Mouse (Mus musculus) adrenal gland, adult 8-10 months (tissue): Measurements from ENCODE around the gene Gstm3. TPM values are rescaled to one million over a fixed set of nuclear protein-coding genes. Genes with fewer than 3 reads are reported as not detected.
"Not testable (repeated sequence)": the region's sequence is repeated elsewhere in the genome, so short reads cannot be mapped to it uniquely, and the experiment has no call there.

Experiments
- DNase-seq: peaks from one replicate; pipeline ENCODE4 v3.0.0; 2022
- total RNA-seq, 4 experiments: library from RNA; stranded (reverse); gene quantifications; 2 replicates each; pipeline ENCODE4 v1.2.4; 2022

The Gstm3 gene
- total RNA-seq, result under 1 TPM in 2 of 4 experiments, not detected in 2; 0.20 to 0.30 TPM

DNA sequence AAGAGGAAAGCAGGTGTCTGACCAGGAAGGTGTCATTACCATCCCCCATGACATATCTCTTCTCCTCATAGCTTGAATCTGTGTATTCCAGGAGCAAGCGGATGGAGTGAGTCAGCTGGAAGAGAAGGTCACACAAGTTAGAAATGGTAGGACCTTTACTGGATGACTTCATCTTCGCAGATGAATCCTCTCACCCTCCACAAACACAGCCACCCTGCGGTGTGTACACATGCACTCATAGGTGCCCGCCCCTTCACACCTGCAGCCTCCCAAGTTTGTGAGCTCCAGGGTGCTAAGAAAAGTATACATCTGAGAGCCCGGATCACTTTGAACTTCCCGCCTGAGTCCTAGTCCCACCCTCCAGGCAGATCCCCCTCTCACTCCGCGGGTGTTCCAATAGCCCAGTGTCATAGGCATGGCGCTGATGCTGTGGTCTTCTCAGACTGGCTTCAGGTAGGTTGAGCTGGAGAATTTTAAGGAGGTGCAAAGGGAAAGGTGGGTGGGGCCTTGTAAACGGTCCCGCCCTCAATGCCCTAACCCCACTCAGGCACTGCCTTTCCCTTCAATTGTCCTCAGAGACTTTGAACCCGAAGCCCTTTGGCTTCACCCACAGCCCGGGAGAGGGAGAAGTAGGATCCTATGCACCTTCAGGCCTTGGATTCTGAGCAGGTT lies at the start of gene Gstm3:
Gene Gstm3 (minus strand): TSS at position 560 of the 672 bp plus-strand sequence.
- DNase-seq, result peak; percentile 40

DNA sequence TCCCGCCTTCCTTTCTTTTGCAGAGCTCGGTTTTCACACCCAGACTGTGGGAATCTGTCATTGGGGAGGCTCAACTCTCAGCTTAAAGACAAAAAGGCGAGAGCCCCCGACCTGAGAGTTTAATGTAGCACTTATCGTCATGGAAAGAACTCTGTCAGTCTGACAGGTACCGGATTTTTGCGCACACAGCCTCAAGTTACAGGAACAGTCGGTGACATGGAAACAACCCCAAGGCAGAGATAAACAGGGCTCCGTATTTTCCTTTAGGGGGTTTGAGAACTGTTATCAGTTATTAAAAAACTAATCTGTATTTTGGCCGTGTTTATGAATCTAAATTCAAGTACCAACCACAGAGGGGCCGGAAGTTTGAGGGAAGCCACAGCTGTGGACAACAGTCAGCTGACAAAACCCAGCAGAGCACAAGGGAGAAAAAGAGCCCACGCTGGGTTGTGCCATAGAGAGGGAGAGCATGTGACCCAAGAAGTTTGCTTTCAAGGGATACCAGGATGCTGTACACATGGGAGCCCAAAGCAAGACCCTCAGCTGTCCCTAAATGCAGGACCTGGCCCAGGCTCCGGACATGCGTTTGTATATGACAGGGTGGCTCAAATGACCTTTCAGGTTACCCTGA lies 49.2 kb upstream of the Gstm3 start:
- DNase-seq, result no peak

DNA sequence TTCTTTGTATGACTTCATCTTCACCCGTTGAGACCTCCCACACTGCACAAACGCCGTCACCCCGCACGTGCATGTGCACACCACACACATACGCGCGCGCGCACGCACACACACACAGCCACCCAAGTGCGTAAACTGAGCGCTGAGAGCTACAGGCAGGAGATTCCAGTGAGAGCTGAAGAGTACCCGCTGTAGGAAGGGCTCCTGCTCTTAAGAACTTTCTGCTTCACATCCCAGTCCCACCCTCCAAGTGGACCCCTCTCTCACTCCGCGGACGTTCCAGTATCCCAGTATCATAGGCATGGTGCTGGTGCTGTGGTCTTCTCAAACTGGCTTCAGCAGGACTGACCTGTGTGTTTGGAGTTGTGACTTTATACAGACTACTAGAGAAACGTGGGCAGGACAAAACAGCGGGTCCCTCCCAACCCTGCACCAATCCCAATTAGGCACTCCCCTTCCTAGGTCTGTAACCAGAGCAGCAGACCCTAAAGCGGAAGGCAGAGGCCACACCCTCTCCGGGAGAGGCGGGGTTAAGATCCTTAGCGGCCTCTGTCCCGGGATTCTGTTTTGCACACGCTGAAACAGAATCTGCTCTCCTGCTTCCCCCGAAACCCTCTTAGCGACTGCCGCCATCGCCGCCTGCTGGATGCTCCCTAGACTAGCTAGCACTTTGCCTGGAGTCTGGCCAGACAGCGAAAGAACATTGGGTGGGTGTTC lies 48.5 kb upstream of the Gstm3 start, which contains the start of gene Gstm1:
Gene Gstm1 (minus strand): TSS at position 501 of the 717 bp plus-strand sequence.
- peak; percentile 96 for DNase-seq

DNA sequence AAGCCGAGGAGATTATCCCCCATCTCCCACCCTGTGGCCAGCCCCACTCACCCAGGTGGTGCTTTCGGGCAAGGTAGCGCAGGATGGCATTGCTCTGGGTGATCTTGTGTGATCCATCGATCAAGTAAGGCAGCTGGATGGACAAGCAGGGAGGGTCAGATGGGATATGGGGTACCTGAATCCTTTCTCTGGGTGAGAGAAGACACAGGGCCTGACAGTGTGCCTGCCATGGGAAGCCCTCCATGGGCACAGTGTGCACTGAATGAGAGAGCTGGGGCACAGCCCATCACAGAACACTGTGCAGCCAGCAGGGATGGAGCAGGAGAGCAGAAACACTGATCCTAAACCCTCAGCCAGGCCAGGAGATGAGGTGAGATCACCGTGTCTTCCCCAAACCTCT lies 47.4 kb upstream of the Gstm3 start:
- DNase-seq, result not testable (repeated sequence)

DNA sequence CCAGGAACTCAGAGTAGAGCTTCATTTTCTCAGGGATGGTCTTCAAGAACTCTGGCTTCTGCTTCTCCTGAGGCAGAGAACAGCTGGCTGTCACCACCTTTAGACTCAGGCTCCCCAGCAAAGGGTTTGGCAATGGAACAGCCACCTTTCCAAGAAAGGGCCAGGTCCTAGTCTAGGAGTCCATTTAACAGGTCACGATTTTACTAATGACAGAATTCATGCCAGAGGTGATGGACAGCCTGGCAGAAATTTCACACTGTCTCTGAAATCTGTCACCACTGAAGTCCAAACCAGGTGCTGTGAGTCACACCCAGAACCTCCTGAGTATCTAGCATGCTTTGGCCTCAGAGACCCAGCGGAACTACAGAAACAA lies 45.9 kb upstream of the Gstm3 start:
- no peak for DNase-seq

DNA sequence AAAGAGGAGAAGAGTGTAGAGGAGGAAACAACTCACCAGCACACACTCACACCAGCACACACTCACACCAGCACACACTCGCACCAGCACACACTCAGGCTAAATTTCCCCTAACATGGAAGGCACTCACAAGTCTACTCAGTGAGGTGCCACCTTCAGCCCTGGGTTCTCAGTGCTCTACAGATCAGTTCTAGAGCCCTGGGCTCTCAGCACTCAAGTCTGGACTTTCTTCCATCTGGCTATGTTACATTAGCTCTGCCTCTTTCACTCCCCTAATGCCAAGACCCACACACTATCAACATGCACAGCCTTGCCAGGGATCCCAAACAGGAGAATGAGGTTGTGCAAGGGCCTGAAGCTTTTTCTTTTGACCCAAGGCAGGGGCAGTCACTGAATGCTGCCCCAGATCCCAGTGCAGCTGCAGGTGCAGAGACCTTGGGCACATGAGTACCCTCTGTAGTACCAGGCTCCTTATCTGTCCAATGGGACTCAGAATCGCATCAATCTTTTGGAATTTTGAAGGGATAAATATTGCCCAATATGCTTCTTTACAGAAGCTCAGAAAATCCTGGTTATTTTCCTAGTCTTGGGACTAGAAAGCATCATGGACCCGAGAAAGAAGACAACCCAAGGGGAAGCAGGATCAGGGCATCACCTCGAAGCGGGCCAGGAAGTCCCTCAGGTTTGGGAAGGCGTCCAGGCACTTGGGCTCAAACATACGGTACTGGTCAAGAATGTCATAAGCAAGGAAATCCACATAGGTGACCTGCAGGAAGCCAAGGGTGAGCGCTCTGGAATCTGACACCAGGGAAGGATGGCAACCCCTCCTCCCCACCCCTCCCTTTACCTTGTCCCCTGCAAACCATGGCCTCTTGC lies 45.3 kb upstream of the Gstm3 start:
- DNase-seq, result no peak

DNA sequence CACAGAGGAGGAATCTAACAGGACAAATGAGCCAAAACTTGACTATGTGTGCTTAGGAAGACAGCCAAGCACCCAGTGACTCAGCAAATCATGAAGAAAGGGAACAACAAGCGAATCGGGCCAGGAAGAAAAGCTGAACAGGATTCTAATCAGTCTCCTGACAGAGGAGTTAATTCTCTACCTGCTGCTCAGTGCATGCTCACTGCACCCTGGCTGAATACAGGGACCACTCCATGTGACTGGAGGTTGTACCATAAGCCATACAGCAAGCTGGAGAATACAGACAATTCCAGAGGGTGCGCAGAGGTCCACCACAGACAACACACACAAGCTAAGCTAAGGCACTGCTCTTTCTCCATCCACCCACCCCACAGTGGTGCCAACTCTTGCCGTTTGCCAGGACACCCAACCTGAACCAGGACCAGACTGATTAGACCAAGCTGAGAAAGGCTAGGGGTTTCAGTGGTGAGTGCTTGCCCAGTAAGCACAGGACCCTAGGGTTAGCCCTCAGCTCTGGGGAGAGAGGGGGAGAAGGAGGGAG lies 44.3 kb upstream of the Gstm3 start:
- DNase-seq, result peak; percentile 77

DNA sequence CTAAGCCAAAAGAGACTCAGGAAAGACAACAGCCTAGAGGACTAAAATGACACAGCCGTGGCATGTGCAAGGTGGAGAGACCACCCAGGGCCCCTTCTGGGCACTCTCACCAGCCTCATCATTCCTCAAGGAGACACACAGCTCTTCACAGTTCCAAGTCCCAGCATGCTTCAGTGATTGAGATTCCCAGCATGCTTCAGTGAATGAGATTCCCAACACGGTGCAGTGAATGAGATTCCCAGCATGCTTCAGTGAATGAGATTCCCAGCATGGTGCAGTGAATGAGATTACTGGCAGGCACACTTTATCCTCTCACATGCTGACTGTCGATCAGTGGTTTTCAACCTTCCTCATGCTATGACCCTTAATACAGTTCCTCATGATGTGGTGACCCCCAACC lies 42.5 kb upstream of the Gstm3 start:
- no peak for DNase-seq

DNA sequence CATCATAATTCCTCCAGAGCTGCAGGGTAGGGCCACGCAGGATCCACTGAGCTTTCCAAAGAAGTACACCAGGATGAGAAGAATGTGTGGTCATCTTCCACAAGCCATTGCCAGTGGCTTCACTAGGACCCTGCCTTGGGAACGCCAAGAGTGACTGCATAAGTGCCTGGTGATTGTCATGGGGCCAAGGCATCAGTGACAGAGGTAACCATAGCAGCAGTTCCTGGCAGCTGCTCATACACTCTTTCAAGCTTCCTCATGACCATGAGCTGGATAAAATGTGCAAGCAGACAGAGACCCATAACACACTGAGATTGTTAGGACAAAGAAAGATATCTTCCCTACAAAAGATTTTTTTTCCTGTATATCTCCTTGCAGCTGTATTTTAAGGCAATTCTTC lies 41.2 kb upstream of the Gstm3 start:
- no peak for DNase-seq

DNA sequence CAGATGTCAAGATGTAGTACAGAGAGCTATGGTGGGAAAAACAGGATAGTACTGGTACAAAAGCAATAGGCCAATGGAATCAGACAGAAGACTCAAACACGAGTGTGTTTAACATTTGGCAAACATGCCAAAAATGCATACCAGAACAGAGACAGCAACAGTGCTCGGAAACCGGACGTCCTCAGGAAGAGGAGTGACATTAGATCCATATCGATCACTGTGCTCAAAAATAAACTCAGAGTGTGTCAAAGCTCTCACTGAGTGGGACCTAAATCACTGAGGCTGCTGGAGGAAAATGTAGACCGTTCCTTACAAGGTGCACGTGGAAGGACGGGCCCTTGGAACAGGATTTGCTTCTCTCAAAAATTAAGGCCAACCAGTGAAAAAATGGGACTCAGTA lies 32.9 kb upstream of the Gstm3 start:
- DNase-seq, result no peak

DNA sequence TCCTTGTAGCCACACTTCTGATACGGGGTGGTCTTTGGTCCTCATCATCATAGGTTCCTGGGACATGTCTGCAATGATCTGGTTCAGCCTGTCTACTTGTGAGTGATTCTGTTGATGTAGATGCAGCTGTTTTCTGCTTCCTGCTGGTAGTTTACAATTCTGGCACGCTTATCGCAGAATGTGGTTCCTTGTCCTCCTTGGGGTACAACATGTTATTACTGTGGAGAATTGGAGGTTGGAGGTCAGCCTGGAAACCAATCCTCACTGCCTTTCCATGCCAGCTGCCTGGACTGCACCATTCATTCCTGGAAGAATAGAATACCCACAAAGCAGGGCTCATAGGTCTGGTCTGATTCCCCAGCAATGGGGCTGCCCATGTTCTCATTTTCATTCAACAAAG lies 30.4 kb upstream of the Gstm3 start:
- no peak for DNase-seq

DNA sequence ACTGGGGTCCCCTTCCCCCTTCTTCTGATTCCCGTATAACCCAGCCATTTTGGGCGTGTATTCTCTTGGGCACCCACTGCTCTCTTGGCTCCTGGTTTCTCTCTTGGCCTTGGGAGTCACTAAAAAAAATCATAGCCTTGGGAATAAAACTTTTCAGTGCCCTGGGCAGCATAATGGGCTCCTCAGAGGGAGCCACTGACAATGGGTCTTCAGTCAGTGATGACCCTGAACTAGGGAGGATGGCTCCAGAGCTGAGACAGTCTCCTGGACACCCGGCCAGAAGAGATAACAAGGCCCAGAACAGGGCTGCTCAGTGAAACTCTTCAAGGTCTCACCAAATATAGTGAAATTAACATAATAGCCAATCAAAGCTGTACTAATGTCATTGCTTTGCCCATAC lies 29.5 kb upstream of the Gstm3 start:
- DNase-seq, result no peak

DNA sequence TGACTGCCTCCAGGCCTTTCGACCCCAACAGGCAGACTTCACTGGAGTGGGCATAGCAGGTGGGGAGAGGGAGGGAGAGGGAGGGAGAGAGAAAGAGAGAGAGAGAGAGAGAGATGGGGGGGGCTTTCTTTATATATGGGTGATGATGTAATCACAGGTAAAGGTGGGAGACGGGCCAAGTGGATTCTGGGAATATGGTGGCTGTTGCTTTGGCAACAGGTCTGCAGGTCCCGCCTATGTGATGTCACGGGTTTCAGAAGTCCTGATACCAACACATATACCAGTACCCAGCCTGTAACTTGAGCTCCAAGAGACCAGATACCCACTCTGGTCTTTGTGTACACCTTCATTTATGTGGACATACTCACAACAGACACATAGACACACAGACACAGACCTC lies 27.5 kb upstream of the Gstm3 start:
- DNase-seq, result no peak

DNA sequence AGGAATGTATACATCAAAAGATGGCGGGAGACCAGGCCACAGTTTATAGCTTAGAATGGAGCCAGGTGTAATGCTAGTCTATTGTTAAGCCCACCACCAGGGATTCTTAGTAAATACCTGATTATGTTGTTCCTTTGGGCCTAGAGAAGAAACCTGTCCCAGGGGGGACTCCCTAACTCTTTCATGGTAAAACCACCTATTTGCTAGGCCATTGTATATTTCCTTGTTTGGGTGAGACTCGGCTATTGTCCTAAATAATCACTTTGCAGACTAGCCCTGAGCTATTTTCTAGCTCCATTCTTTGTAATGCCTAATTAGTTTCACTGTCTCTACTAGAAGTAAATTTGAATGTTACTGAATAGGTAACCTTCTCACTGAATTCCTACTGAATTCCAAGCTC lies 26.9 kb upstream of the Gstm3 start:
- DNase-seq, result not testable (repeated sequence)

DNA sequence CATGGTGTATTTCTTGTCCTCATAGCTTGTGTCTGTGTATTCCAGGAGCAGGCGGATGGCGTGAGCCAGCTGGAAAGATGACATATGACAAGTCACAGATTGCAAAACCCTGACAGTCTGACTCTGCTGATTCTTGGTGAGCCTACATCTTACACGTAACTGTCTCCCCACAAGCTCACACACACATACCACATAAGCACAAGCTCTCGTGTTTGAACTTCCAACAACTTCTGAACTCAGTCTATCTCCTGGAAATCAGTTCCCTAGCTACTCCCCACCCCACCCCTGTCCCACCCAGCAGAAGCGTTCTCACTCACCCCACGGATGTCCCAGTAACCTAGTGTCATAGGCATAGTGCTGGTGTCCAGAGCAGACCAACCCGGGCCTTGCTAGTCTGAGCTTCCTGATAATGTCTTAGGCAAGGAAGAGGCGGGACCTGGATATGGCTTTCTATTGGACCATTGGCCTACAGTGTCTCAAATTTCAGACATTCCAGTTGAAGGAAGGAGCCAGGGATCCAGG lies 17.0 kb upstream of the Gstm3 start, which contains the start of gene Gstm2:
Gene Gstm2 (minus strand): TSS at position 413 of the 522 bp plus-strand sequence.
- peak; percentile 63 for DNase-seq

DNA sequence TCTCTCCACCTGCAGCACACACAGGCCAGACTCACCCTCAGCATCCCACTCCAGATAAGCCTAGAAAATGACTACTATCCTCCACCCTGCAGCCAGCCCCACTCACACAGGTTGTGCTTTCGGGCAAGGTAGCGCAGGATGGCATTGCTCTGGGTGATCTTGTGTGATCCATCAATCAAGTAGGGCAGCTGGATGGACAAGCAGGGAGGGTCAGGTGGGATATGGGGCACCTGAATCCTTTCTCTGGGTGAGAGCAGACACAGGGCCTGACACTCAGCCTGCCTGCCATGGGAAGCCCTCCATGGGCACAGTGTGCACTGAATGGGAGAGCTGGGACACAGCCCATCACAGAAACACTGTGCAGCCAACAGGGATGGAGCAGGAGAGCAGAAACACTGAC lies 16.1 kb upstream of the Gstm3 start:
- not testable (repeated sequence) for DNase-seq

DNA sequence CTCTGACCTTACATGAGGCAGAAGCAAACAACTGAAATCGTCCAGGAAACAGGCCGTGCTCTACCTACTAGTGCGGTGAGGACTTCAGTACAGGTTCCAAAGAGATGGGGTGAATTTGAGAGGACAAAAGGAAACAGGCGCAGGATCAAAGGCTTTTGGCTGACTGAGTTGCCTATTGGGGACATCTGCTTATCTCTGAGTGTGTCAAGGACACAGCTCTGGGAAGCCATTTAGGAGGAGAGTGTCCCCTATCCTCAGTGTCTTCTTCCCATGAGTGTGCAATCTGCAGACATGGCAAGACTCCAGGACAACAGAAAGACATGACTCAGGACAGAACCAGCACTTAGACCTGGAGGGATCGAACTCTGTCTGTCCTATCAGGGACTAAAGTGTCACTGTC lies 15.4 kb upstream of the Gstm3 start:
- DNase-seq, result peak; percentile 48

DNA sequence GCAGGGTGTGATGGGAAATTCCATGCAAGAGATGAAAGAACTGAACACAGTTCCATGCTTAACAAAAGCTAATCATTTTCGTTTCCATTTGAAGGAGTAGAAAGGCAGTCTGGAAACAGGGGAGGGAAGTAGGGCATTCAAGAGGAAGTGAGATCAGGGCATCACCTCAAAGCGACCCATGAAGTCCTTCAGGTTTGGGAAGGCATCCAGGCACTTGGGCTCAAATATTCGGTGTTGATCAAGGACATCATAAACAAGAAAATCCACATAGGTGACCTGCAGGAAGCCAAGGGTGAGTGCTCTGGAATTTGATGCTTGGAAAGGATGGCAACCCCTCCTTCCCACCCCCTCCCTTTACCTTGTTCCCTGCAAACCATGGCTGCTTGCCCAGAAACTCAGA lies 14.7 kb upstream of the Gstm3 start:
- no peak for DNase-seq

DNA sequence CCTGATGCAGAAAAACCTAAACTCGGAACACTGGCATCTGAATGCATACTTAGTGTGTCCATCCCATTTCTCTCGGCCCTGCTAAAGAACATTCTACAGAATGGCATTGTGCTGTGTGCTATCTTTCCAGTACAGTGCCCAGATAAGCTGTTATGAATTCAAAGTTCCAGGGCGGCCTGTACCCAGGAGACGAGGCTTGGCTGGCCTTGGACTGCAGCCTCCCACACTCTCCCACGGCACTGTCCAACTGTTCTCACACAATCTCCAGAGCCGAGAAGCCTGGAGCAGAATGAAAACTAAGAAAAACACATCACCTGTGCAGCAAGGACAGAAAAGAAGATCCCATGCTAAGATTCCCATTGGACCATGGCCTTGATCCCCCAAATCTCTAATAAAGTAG lies 13.6 kb upstream of the Gstm3 start:
- DNase-seq, result no peak

DNA sequence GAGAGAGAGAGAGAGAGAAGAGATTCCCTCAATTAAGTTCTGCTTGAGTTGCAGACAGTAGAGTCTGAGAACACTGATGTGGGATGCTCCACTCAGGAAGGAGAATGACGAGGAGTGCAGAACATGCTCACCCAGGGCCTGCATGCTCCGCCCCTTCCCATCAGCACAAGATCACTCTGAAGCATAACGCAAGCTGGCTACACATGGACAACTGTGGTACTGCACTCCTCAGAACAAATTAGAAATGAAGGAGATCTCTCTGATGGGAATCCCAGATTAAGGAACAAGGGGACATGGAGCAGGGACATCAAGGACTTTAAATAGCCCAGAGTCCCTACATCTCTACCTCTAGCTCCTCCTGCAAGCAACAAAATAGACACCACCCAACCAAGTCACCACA lies 12.2 kb upstream of the Gstm3 start:
- DNase-seq, result no peak

DNA sequence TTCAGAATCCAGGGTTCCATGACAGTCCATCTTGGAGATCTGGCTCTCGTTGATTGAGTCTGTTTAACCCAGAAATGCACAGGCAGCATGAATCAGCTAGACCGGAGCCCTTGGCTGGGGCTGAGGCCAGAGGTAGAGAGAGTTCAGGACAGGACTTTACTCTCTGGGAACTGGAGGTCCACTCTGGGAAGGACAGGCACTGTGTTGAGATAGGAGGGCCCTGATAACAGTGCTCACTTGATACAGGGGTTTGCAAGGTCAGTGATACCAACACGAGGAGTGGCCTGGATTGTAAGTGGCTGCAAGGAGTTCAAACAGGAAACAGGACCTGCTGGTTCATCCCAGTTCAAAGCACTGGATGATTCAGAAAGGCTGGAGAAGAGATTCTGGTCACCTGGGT lies 8.6 kb upstream of the Gstm3 start:
- DNase-seq, result no peak

DNA sequence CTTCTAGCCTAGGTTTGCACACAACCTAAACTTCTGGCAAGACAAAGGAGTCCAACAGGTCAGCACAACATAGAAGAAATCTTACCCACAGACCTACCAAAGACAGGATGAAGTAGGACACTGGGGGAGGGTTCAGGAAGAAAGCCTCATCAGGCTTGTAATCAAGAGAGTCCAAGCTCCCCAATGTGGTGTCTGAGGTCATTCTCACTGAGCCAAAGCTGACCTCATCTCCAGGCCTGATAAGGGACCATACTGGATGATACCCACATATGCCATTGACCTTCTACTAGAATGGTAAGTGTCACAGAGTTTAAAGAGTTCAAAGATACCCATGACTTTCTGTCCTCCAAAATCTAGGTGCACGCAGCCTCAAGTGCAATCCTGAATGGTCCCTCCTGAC lies 5.2 kb upstream of the Gstm3 start:
- DNase-seq, result no peak
